Mouse (Mus musculus): ENCODE results near the gene Akr7a5.

DNA sequence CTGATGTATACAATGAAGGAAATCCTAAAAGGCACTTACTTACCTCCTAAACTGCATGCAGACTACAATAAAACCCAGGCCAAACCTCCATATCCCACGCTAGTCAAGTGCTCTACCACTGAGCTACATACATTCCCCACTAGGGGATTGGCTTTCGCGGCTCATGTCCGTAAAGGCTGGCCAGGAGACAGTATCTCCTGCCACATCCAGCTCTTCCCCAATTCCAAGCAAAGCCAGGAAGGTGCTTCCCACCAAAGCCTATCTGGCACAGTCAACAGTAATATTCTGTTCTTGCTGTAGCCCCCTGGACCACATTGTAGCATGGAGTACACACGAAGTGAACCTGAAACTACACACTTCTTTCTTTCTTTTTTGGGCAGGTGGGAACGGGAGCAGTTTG is 893 bp upstream of the Akr7a5 start:
- no peak for TF ChIP-seq POLR2A (IDR thresholded peaks at IDR 0.05; ENCODE audit: extremely low read depth, insufficient read depth, low read length)
- TF ChIP-seq CTCF (IDR thresholded peaks at IDR 0.05; ENCODE audit: low read depth, low read length) = no peak
